Mouse (Mus musculus): Measurements from ENCODE around the gene Actr1b.
"Not testable (repeated sequence)": the region's sequence is repeated elsewhere in the genome, so short reads cannot be mapped to it uniquely, and the experiment has no call there.

DNA sequence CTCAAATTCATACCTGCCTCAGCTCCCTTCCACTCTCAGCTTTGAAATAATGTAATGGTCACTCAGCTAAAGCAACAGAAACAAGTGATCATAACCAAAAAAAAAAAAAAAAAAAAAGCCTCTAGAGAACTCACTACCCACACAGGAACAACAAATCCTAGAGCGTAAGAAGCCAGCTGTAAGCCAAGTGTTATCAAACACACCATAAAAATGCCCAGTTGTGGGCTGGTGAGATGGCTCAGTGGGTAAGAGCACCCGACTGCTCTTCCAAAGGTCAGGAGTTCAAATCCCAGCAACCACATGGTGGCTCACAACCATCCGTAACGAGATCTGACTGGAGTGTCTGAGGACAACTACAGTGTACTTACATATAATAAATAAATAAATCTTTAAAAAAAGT lies 46.2 kb downstream of the Actr1b start:
- TF ChIP-seq CTCF, EP300 (IDR thresholded peaks at IDR 0.05; ENCODE audit: low read depth): not testable (repeated sequence)

Measured in heart, postnatal 0 days (tissue).